Mouse (Mus musculus) hindbrain, embryonic 12.5 days (tissue): ENCODE measurements around the gene Tmem9. TPM values are rescaled to one million over a fixed set of nuclear protein-coding genes. Genes with fewer than 3 reads are reported as not detected.

ENCODE experiments used
- ATAC-seq: fragments of 200-750 bp; cut with Nextera tagmentation; 2 replicates; pipeline ENCODE4 v1.8.0; 2017; ENCODE audit warnings: moderate TSS enrichment; ENCODE audit not compliant: low FRiP score
- H3K27ac ChIP-seq: fragments of 300-500 bp; sonication (generic); 2 replicates; pipeline ENCODE4 v1.5.1; 2016; ENCODE audit warnings: mild to moderate bottlenecking
- H3K27me3 ChIP-seq: fragments of 300-500 bp; sonication (generic); 2 replicates; pipeline ENCODE4 v1.6.1; 2016; ENCODE audit warnings: mild to moderate bottlenecking
- H3K36me3 ChIP-seq: fragments of 300-500 bp; sonication (generic); 2 replicates; pipeline ENCODE4 v1.6.1; 2016; ENCODE audit warnings: mild to moderate bottlenecking
- H3K4me1 ChIP-seq: fragments of 300-500 bp; sonication (generic); 2 replicates; pipeline ENCODE4 v1.6.1; 2016
- H3K4me2 ChIP-seq: fragments of 300-500 bp; sonication (generic); replicated peaks from 2 replicates; pipeline ENCODE4 v1.6.1; 2016; ENCODE audit warnings: mild to moderate bottlenecking
- H3K4me3 ChIP-seq: fragments of 300-500 bp; sonication (generic); 2 replicates; pipeline ENCODE4 v1.5.1; 2016; ENCODE audit warnings: mild to moderate bottlenecking
- H3K9ac ChIP-seq: fragments of 300-500 bp; sonication (generic); 2 replicates; pipeline ENCODE4 v1.6.1; 2016; ENCODE audit warnings: mild to moderate bottlenecking, moderate library complexity
- H3K9me3 ChIP-seq: fragments of 300-500 bp; sonication (generic); replicated peaks from 2 replicates; pipeline ENCODE4 v1.6.1; 2016; ENCODE audit warnings: mild to moderate bottlenecking
- WGBS: fragments of 180-500 bp; shearing (Covaris S2); methylation state at CpG from one replicate; pipeline ENCODE4 v1.1.7; 2016; 5-methylcytosine and 5-hydroxymethylcytosine counted together
- polyA plus RNA-seq: library from polyadenylated mRNA; unstranded; fragments of >200 nt; fragmentation: Nextera tagmentation; extraction: Ambion mirVana; gene quantifications from 2 replicates; pipeline ENCODE4 v1.2.1, GENCODE M21; 2016

Gene Tmem9
- polyA plus RNA-seq, 1 experiment from 2014 or later, result 141 TPM

GRCm38 (mm10) chr1:136038746-136039538, 31.0 kb downstream of the Tmem9 start:
- no peak for ATAC-seq
- no peaks in the 10 kb centered on the region for H3K9me3 ChIP-seq
- no peak overlapping the region for H3K27ac ChIP-seq
- peaks cover 19% of the 10 kb centered on the region for H3K36me3 ChIP-seq
- no peak overlapping the region for H3K9ac ChIP-seq
- no peak overlapping the region for H3K4me3 ChIP-seq
- H3K27me3 ChIP-seq, result peaks cover 13% of the 10 kb centered on the region
- WGBS, result 75% methylated on average over 5 of the region's 5 CpGs
- H3K4me1 ChIP-seq, result peaks cover 8% of the 10 kb centered on the region
- no peak overlapping the region for H3K4me2 ChIP-seq

DNA sequence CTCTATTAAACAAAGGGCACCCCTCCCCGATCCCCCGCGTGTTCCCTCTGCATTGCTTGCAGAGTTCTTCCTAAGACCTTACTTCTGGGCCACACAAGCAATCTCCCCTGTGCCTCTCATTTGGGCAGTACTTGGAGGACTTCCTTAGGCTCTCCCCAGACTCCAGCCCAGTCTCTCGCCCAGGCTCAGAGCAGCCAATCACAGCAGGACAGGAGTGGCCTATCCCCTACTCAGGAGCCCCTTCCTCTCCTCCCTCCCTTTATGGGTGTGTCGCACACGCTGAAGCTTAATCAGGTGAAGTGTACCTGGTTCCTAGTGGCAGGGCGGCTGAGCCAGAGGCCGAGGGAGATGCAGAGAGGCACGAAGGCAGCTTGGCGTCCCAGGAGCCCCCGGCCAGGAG, 32.5 kb downstream of the Tmem9 start:
- H3K27ac ChIP-seq, result no peak overlapping the region
- peaks cover 8% of the 10 kb centered on the region for H3K4me1 ChIP-seq
- peak overlapping the region; percentile 11; the same call in 1 of the 2 replicates for H3K4me2 ChIP-seq
- ATAC-seq, result no peak
- H3K9ac ChIP-seq, result no peak overlapping the region
- H3K9me3 ChIP-seq, result no peaks in the 10 kb centered on the region
- H3K4me3 ChIP-seq, result no peak overlapping the region
- H3K36me3 ChIP-seq, result peaks cover 4% of the 10 kb centered on the region; the same call in 1 of the 2 replicates
- peaks cover 13% of the 10 kb centered on the region for H3K27me3 ChIP-seq
- WGBS, result 23% methylated on average over 11 of the region's 11 CpGs

DNA sequence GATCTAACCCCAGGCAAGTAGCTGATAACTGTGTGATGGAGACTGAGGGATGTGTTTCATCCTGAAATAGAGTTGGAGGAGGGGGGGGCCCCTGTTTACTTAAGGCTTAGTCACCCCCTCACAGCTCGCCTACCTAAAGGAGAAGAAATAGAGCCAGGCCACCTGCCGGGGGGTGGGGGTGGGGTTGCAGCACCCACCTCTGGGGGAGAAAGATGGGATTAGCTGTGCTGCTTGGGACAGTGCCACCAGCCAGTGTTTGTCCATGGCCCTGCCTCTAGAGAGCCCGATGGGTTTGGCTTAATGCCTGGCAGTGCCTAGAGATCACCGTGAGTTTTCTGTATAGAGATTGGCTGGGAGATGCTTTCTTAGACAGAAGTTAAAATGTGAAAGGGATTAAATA, 32.9 kb downstream of the Tmem9 start:
- H3K9ac ChIP-seq, result no peak overlapping the region
- H3K36me3 ChIP-seq, result no peaks in the 10 kb centered on the region; the same call in 1 of the 2 replicates
- H3K4me3 ChIP-seq, result no peak overlapping the region
- H3K27ac ChIP-seq, result no peak overlapping the region
- no peaks in the 10 kb centered on the region for H3K9me3 ChIP-seq
- ATAC-seq, result no peak
- H3K27me3 ChIP-seq, result peaks cover 14% of the 10 kb centered on the region
- peak overlapping the region; percentile 11; the same call in 1 of the 2 replicates for H3K4me2 ChIP-seq
- peaks cover 8% of the 10 kb centered on the region for H3K4me1 ChIP-seq
- 33% methylated on average over 4 of the region's 4 CpGs for WGBS

DNA sequence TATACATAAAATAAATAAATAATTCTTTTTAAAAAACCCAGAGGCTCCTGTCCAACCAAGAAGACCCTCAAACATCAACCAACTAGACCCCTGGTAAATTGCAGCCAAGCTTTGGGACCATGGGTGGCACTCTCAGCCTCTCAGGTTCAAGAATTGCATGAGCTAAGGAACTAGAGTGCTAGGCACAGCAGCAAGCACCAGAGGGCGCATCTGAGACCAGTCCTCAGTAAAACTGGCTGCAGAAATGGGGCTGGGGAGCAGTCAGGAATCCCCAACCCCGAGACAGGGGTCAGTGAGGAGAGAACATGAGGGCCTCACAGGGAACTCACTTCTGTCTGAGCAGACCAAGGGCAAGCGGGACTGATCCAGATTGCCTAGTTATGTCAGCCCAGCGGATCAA, 37.8 kb downstream of the Tmem9 start:
- WGBS, result 16% methylated on average over 4 of the region's 4 CpGs
- ATAC-seq, result no peak
- Histone ChIP-seq H3K27ac (no peak overlapping the region), H3K4me3 (no peak overlapping the region), H3K9me3 (no peaks in the 10 kb centered on the region), H3K36me3 (no peaks in the 10 kb centered on the region), H3K4me2 (no peak overlapping the region), H3K27me3 (peaks cover 30% of the 10 kb centered on the region), H3K9ac (no peak overlapping the region), H3K4me1 (peaks cover 5% of the 10 kb centered on the region)

GRCm38 (mm10) chr1:136047432-136047831, 39.5 kb downstream of the Tmem9 start:
- Histone ChIP-seq H3K4me1 (peaks cover 8% of the 10 kb centered on the region), H3K27me3 (peaks cover 40% of the 10 kb centered on the region), H3K27ac (no peak overlapping the region), H3K4me2 (no peak overlapping the region), H3K4me3 (no peak overlapping the region), H3K9me3 (no peaks in the 10 kb centered on the region), H3K9ac (no peak overlapping the region), H3K36me3 (no peaks in the 10 kb centered on the region)
- WGBS, result 4% methylated on average over 2 of the region's 2 CpGs
- no peak for ATAC-seq

- ATAC-seq, result no peak
- H3K36me3 ChIP-seq, result no peaks in the 10 kb centered on the region
- H3K27me3 ChIP-seq, result peaks cover 45% of the 10 kb centered on the region
- H3K27ac ChIP-seq, result no peak overlapping the region
- H3K4me3 ChIP-seq, result no peak overlapping the region
- 78% methylated on average over 9 of the region's 9 CpGs for WGBS
- H3K9me3 ChIP-seq, result no peaks in the 10 kb centered on the region
- no peak overlapping the region for H3K9ac ChIP-seq
- no peak overlapping the region for H3K4me2 ChIP-seq
- H3K4me1 ChIP-seq, result peaks cover 11% of the 10 kb centered on the region
Observed at GRCm38 (mm10) chr1:136047894-136048293, 39.9 kb downstream of the Tmem9 start.

- Histone ChIP-seq H3K4me1 (peaks cover 11% of the 10 kb centered on the region), H3K4me2 (peak within 1 kb of the TSS; percentile 52), H3K36me3 (no peaks in the 10 kb centered on the region), H3K27ac (no peak within 1 kb of the TSS), H3K9me3 (no peaks in the 10 kb centered on the region), H3K4me3 (peak within 1 kb of the TSS; percentile 24), H3K9ac (peak within 1 kb of the TSS; percentile 36; the same call in 1 of the 2 replicates), H3K27me3 (peaks cover 53% of the 10 kb centered on the region)
- peak; percentile 36 for ATAC-seq
- 22% methylated on average over 29 of the region's 29 CpGs for WGBS
Observed at GRCm38 (mm10) chr1:136050312-136051012, 42.5 kb downstream of the Tmem9 start, which contains the start of gene Ascl5. Ascl5 (plus strand) TSS chr1:136050804.

- H3K4me1 ChIP-seq, result peaks cover 15% of the 10 kb centered on the region
- no peaks in the 10 kb centered on the region for H3K36me3 ChIP-seq
- no peak overlapping the region for H3K27ac ChIP-seq
- ATAC-seq, result peak; percentile 49
- H3K9me3 ChIP-seq, result no peaks in the 10 kb centered on the region
- peaks cover 51% of the 10 kb centered on the region for H3K27me3 ChIP-seq
- 2% methylated on average over 29 of the region's 36 CpGs for WGBS
- peak overlapping the region; percentile 36; the same call in 1 of the 2 replicates for H3K9ac ChIP-seq
- H3K4me2 ChIP-seq, result peak overlapping the region; percentile 52
- peak overlapping the region; percentile 24 for H3K4me3 ChIP-seq
Observed at GRCm38 (mm10) chr1:136051013-136051315, 43.0 kb downstream of the Tmem9 start.

GRCm38 (mm10) chr1:136051465-136051864, 43.5 kb downstream of the Tmem9 start:
- H3K9ac ChIP-seq, result no peak overlapping the region
- H3K4me1 ChIP-seq, result peaks cover 20% of the 10 kb centered on the region
- ATAC-seq, result peak; percentile 81
- no peaks in the 10 kb centered on the region for H3K36me3 ChIP-seq
- peaks cover 51% of the 10 kb centered on the region for H3K27me3 ChIP-seq
- 0% methylated on average over 6 of the region's 6 CpGs for WGBS
- peak overlapping the region; percentile 24 for H3K4me3 ChIP-seq
- H3K27ac ChIP-seq, result no peak overlapping the region
- no peaks in the 10 kb centered on the region for H3K9me3 ChIP-seq
- peak overlapping the region; percentile 52 for H3K4me2 ChIP-seq

- 25% methylated on average over 11 of the region's 11 CpGs for WGBS
- ATAC-seq, result no peak
- H3K27me3 ChIP-seq, result peaks cover 51% of the 10 kb centered on the region
Observed at GRCm38 (mm10) chr1:136052547-136052946, 44.6 kb downstream of the Tmem9 start, which contains the start of gene Cacna1s. Cacna1s (plus strand) TSS chr1:136052750.

GRCm38 (mm10) chr1:136055771-136056170, 47.8 kb downstream of the Tmem9 start:
- ATAC-seq, result no peak; the same call in 1 of the 2 replicates
- H3K9ac ChIP-seq, result no peak overlapping the region
- H3K27me3 ChIP-seq, result peaks cover 29% of the 10 kb centered on the region
- no peak overlapping the region for H3K4me2 ChIP-seq
- peaks cover 22% of the 10 kb centered on the region for H3K4me1 ChIP-seq
- no peak overlapping the region for H3K4me3 ChIP-seq
- H3K9me3 ChIP-seq, result no peaks in the 10 kb centered on the region
- H3K27ac ChIP-seq, result no peak overlapping the region
- H3K36me3 ChIP-seq, result no peaks in the 10 kb centered on the region
- 53% methylated on average over 3 of the region's 3 CpGs for WGBS

More at GRCm38 (mm10) chr1:136052547-136052946, 44.6 kb downstream of the Tmem9 start, which contains the start of gene Cacna1s:
- H3K9ac ChIP-seq, result no peak within 1 kb of the TSS
- H3K4me1 ChIP-seq, result peaks cover 24% of the 10 kb centered on the region
- no peaks in the 10 kb centered on the region for H3K36me3 ChIP-seq
- no peak within 1 kb of the TSS for H3K4me3 ChIP-seq
- no peak within 1 kb of the TSS for H3K27ac ChIP-seq
- H3K4me2 ChIP-seq, result no peak within 1 kb of the TSS; the same call in 1 of the 2 replicates
- no peaks in the 10 kb centered on the region for H3K9me3 ChIP-seq

DNA sequence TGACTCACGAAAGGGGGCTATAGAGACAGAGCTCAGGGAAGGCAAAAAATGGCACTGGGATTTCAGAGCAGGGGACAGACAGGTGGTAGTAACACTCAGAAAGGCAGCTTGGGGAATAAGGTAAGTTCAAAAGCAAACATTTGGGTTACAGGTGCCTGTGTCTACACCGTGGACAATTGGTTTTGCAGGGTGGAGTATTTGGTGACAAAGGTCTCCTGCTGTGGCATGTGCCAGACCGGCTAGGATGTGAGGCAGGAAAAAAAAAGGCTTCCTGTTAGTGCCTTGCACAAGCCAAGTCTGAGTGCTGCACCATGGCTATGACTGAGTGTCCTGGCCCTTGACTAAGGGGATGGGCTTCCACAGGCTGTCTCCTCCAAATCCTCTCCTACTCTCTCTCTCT, 50.6 kb downstream of the Tmem9 start:
- Histone ChIP-seq H3K36me3 (no peaks in the 10 kb centered on the region), H3K4me1 (peaks cover 16% of the 10 kb centered on the region), H3K27me3 (peaks cover 5% of the 10 kb centered on the region), H3K27ac (no peak overlapping the region), H3K9me3 (no peaks in the 10 kb centered on the region), H3K4me2 (no peak overlapping the region), H3K9ac (no peak overlapping the region), H3K4me3 (no peak overlapping the region)
- 63% methylated on average over 3 of the region's 3 CpGs for WGBS
- no peak for ATAC-seq
